Mouse (Mus musculus) thymus, postnatal 36 days (tissue): Measurements from ENCODE around the gene Slc44a5.
"Not testable (repeated sequence)": the region's sequence is repeated elsewhere in the genome, so short reads cannot be mapped to it uniquely, and the experiment has no call there.

Source experiments
- DNase-seq, 2 experiments: peaks; one replicate each; pipeline ENCODE4 v3.0.0; 2022; ENCODE audit warnings: mixed read lengths in 2 of 2

Slc44a5 gene

DNA sequence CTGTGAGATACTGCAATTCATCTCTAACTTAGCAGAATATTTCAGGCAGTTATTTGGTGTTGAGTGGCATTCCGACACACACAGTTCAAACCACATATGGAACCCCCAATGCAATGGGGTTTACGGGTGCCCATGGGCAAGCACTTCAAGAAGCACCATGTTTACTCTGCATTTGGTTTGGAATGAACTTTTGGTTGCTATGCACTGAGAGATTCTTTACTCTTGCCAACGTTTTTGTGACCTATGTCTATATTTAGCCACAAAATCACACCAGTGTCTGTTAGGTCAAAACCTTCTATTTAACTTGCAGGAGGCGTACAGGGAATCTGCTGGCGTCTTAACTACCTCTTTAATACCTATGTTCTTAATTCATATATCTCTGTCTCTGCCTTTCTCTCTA, 137.3 kb downstream of the Slc44a5 start:
- no peak for DNase-seq

DNA sequence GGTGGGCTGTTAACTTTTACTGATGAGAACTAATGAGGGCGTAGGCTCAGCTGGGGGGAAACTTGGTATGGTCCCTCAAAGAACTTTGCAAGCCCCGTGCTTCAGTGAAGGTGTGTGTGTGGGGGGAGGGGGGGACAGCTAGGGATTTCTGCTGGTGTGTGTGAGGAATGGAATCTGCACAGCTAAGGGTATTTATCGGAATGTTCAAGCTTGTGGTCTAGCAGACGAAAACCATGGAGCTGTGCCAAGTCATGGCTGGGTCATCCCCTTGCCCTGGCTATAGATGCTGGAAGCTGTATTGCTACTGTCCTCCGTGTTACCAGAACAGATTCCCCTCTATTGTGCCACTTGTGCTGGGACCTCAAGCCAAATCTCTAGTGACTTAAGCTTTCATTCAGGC, 138.0 kb downstream of the Slc44a5 start:
- DNase-seq = no peak

DNA sequence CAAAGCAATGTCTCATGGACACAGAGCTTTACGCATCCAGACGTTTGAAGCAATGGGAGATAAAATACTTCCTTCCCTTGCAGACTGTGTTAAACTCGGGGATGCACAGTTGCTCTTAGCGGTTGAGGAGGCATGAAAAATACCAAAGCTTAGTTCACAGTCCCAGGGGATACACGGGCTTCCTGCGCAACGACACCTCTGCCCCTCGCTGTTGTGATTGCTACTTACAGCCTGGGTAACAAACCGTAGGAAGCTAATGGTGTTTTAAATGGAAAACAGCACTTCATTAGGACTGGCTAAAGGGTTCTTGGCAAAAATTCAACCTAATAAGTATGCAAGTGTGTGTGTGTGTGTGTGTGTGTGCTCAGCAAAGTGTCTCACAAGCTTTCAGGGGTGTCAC, 141.8 kb downstream of the Slc44a5 start:
- no peak for DNase-seq

DNA sequence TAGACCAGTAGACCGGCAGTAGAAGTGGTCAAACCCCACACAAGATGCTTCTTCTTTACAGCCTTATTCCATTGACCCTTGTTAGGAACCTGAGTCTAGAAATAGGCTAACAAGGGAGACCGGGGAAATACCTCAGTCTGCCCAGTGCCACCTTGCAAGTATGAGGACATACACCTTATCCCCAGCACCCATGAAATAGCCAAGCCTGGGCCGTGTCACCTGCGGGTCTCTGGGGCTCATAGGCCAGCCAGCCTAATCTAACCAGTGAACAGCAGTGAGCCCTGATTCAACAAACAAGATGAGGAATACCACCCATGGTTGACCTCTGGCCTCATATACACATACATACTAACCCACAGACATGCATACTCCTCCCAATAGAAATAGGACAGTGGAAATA, 142.2 kb downstream of the Slc44a5 start:
- no peak for DNase-seq

DNA sequence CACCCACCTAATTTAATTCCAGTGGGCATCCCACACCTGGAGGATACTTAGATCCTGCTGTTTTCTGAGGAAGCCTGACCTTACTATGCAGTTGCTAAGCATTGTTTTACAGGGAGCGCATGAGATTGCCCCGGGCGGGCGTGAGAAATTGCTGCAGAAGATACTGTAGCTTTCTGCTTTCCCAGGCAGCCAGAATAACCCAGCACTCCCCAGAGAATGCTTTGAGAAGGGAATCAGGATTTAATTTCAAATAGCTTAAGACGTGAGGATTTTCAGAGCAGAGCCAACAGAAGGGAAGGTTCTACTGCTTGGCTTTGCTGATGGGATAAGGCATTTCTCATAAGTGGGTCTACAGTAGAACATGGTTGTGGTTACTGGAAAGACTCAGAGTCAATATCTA, 142.8 kb downstream of the Slc44a5 start:
- DNase-seq = no peak

DNA sequence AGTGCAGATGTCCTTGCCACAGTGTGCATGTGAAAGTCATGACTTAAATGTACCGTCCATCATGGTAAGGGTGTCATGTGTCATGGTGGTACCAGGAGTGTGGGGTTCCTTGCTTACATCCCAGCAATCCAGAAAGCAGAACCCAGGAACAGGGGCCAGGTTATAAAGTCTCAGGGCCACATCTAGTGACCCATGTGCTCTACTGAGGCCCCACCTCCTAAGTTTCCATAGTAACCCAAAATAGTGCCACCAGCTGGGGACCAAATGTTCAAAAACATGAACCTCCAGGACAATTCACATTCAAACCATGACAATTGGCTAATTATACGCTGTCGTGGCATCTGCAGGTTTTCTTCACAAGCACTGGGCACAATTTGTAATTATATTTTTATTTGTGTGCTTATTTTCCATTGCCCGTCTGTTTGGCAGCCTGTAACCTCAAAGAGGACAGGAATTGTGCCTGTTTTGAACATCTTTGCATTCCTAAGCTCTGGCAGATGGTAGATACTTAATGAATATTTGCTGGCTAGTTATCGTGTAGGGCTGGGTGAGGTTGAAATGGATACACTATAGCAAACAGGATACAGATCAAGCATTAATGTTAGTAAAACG, 145.9 kb downstream of the Slc44a5 start:
- DNase-seq = no peak

DNA sequence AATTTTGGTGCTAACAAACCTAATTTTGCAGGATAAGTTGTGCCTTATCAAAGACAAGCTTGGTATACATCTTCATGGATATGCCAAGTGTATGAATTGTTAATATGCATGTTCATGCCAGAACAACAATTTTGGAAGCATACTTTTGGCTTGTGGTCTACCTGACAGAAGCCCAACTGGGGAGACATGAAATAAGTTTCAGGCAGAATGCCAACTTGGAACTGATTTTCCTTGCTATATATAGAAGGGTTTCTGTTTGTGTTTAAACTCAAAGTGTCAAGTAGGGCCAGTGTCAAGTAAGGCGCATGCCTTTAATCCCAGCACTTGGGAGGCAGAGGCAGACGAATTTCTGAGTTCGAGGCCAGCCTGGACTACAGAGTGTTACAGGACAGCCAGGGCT, 149.3 kb downstream of the Slc44a5 start:
- DNase-seq = no peak

DNA sequence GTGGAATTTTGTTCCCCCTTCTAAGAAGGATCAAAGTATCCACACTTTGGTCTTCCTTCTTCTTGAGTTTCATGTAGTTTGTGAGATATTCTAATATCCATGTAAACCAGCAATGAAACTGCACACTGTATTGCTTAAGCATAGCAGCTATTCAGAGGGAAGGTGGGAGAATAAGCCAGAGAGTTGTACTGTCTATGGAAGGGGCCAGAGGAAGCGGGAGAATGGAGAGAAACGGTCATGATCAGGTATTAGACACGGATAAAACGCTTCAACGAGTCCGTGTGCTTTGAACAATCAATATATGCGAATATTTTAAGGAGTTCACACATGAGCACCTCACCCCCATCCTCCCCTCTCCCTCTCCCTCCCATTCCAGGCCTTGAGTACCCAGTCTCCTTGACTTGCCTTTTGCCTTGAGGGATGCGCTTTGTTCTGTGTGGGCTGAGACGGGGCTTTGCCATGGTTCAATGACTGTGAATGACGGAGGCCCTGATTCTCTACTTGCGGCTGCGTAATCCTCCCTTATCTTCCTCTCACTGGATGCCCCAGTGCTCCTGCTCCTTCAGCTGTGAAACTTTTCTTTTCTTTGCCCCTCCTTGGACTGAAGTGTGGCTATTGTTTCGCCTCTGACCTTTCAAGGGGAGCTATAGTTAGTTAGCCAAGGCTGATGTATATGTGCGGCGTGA, 151.8 kb downstream of the Slc44a5 start:
- DNase-seq = no peak

DNA sequence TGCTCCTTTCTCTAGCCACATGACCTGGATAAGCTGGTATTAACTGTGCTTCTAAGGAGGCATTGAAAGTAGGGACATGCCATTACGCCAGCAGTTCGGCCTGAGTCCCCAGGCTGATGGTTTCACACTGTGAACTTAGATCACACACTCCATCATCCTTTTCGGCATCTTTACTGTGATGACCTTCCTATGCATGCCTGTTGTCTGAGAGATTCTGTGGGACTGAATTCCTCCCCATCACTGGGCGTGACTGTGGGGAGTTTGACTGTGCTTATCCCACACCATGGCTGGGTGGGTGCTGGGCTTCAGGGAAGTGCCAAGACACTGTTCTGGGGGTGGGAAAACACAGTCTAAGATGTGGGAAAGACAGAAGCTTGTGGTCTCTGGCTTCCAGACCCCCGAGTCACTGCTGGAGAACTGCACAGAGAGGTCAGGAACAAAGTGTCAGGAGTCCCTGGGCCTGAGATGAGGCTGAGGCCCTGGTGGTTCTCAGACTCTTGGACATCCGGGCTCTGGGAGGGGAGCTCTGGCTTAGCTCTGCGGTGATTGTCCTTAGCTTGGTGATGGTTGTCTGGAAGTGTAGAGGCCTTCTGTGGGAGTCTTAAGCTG, 152.6 kb downstream of the Slc44a5 start:
- DNase-seq = no peak

DNA sequence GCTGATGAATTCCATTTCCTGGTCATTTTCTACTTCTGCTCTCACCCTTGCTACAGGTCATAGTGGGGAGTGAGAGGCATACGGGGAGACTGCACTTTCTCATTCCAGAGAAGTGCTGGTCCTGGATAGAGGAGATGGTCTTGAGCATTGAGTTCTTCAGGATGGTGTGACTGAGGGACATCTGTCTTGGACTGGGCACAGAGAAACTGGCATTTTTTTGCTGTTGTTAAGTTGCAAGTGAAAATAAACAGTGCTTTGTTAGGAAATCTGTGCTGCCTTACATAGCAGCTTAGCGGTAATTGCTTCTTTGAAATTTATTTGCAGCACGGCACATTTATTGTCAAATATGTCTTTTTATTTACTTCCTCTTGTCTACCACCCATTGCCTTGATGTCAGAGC, 154.0 kb downstream of the Slc44a5 start:
- no peak for DNase-seq

DNA sequence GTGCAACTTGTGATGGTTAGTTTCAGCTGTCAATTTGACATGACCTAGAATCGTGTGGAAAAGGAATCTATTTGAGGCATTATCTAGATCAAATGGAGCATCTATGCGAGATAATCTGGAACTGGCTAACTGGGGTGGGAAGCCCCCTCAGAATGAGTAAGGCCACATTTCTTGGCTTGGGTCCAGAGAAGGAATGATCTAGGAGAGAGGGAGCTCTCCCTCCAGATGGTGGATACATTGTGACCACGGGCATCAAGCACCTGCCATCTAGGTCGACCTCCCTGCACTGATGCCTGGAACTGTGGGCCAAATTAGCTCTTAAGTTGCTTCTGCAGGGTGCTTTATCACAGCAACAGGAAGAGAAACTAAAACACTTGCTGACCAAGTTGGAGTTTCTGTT, 155.8 kb downstream of the Slc44a5 start:
- no peak for DNase-seq

DNA sequence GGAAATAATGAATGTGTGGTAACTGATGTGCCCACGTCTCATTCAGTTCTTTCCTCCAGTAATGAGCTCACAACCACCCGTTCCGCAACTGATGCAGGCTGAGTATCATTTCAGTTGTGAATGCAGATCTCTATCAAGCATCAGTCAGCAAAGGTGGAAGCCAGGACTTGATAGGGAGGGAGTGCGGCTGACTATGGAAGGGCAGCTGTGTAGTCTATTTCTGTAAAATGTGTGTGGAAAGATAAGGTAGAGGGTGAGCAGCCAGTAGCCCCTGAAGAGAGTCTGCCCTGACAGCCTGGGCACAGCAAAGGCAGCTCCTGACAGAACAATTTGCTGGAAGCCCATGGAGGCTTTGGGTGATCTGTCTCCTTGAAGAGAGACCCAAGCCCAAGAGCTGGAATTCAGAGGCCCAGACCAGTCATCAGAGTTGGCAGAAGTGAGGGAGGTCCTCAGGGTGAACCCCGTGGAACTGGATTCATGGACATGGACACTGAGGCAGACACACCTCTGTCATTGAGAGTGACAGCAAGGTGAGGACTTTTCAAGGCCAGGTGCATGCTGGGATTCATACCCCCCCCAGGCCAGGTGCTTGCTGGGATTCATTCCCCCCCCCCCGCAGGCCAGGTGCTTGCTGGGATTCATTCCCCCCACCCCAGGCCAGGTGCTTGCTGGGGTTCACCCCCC, 157.3 kb downstream of the Slc44a5 start:
- no peak for DNase-seq

DNA sequence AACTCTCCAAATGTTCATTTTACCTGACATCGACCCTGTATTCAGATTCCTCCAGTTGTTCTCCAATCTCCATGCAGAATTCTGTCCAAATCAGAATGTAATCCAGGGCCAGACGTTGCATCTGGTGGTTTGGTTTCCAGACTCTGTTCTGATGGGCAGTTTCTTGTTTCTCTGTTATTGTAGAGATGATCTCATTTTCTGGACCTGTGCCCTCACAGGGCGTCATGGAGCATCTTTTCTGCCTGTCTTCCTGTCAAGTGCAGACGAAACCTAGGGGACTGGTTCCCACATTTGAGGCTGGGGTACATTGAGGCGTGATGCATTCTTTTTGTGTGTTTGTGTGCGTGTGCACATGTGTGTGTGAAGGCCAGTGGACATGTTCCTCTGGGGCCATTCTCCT, 160.8 kb downstream of the Slc44a5 start:
- no peak for DNase-seq

DNA sequence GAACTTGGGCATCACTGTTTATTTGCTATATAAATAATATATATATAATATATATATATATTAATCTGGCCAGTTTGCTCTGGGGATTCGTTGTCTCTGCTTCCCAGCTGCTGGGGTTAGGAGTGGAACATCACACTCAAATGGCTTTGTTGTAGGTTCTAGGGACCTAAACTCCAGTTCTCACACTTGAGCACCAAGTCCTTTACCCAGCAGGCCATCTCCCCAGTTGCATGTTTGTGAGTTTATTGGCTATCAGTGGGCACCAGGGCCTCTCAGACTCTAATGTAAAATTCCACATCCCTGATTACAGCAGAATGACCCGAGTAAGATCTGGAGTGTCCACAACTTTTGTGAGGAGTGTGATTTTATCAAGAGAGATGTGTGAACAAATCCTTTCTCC, 161.5 kb downstream of the Slc44a5 start:
- DNase-seq = no peak

DNA sequence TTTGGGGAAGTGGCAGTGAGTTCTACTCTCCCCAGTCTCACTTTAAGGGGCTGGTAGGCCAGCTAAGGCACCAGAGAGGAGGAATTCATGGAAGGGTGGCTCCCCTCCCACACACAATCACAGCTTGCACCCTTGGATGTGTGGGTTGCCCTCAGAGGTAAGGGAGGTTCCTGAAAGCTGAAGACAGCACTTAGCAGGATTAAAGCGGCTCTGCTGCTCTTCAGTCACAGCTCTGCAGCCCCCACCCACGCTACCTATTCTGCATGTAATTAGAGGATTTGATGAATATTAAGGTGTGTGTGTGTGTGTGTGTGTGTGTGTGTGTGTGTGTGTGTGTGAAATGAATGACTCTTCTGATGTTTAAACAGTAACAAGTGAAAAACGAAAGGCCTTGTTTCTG, 163.3 kb downstream of the Slc44a5 start:
- DNase-seq = no peak

DNA sequence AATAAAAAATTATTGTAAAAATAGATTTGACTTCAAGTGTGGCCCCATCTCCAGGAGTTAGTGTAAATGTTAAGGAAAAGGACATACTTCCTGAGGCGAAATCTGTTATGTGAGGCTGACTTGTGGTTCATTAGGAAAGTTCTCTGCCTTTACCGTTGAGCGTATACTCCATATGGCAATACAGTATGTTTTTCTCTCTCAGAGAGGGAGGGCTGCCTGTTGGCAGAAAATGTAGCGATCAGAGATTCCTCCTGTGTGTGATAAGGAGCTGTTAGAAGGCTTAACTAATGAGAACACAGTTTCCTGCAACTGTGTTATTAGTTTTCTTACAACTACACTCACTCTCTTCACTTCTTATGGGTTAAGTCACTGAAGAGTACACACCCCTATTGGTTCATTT, 168.1 kb downstream of the Slc44a5 start:
- no peak for DNase-seq

DNA sequence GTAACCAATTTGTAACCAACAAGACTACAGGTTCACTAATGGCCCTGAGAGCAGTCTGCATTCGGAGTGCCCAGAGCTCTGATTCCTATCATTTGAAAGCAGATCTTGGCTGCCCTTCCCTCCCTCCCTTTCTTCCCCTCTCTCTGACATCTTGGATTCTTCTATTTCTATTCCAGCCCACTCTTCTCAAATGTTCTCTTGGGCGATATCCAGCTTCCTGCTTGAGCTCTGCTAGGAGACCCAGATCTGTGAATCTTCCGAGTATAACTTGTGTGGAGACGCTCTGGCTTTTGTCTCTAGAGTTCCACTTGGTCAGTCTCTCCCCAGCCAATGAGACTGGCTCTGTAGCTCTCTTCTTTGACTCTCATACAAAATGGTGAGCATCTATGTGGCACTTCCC, 169.4 kb downstream of the Slc44a5 start:
- DNase-seq = no peak

DNA sequence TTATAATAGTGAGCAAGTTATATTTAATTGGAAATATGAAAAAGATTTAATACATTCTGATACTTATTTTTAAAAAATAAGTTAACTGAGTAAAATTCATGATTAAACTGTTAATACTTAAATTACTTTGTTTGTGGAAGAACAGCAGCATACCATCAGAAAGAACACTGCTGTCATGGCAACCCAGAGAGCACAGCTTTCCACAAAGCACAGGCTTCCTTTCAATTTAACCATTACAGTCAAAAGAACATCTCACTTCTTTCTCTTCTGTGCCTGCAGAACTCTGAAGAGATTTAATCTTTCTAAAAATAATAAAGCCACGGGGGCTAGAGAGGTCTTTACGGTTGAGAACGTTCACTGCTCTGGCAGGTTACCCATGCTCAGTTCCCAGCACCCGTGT, 172.5 kb downstream of the Slc44a5 start:
- no peak for DNase-seq

DNA sequence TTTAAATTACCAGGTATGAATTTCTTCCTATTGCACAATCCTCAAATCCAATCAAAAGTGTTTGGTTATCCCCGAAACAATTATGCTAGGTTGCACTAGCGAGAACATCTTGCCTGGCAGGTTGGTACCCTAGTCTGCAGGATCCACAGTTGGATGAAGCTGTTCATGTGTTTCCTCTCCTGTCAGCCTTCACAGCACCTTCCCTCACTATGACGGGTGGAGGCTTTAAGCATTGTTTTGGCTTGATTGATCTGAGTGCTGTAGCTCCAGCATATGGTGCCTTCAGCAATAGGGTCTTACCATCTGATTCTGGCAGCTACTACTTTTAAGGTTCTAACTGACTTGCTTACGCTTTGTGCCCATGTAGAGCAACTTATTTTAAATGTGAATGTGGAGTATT, 176.5 kb downstream of the Slc44a5 start:
- no peak for DNase-seq

DNA sequence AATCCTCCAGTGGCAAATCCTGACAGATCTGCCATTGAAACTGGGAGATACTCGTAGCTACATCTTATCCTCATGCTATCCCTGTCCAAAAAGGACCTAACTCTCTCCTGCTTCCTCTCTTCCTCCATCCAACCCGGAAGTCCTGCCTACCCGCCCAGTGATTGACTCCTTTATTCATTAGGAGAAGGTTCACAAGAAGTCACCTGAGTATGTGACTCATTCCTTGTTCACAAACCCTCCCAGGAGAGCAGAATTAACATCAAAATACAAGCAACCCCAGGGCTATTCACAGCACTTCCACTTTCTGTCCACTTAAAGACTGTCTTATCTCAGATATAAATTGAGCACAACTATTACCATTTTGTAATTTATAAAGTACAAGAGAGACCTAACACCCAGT, 180.3 kb downstream of the Slc44a5 start:
- not testable (repeated sequence) for DNase-seq

DNA sequence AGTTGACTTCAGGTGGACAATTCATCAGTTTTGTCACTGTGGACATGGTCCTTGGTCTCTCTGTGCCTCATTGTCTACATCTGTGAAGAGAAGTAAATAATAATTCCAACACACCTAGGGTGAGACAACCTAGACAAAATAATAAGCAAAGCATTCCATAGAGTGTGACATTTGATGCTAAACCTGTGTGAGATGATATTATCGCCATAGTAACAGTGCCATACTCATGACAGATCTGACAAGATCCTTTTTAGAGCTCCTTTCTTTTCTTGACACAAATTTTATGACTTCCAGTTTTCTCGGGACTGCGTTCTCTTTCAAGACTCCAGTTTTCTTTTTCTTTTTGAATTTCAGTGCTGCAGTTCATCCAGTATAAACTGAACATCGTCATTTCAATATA, 192.6 kb downstream of the Slc44a5 start:
- no peak for DNase-seq

DNA sequence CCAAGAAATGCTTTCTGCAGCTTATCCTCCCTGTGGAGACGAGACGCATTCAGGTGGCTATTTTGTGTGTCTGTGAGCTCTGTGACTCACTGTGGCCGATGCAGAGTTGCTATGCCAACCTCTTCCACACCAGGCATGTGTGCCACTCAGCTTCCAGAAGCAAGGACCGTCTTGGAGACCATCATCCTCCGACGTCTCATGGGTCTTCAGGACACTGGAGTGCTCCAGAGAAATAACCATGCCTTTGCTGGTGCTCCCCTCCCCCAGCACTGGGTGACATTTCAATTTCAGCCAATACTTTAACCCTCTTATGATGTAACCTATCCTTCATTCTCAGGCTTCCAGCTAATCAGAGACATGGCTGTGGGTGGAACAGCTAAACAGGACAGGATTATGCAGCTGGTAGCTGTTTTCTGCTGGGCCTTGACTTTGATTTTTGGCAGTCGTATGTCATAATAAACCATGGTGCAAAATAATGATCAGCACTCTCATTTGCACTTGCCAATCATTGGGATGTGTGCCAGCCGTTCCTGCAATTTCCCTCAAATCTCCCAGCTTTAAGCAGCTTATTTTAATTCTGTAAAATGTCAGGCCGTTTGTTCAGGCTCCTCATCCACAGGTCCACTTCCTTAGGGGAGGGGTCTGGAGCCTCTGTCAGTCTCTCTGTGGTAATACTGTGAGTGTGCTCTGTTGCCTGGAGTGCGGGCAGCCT, 198.8 kb downstream of the Slc44a5 start:
- no peak for DNase-seq

DNA sequence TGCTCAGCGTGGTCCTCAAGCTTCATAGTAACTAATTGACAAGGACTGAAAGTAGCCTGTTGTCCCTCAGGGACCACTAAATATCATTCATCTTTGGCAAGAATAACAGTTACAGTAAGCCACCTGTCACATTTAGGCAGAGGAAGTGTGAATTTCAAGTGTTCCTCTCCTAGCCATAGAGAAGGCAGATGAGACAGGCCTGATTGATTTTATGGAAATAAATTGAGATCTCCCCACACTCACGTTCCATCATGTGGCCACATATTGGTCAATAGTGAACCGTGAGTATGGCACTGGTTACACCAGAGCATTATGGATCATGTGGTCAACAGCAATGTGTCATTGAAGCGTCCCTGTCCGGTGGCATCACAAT, 199.3 kb downstream of the Slc44a5 start:
- no peak for DNase-seq

DNA sequence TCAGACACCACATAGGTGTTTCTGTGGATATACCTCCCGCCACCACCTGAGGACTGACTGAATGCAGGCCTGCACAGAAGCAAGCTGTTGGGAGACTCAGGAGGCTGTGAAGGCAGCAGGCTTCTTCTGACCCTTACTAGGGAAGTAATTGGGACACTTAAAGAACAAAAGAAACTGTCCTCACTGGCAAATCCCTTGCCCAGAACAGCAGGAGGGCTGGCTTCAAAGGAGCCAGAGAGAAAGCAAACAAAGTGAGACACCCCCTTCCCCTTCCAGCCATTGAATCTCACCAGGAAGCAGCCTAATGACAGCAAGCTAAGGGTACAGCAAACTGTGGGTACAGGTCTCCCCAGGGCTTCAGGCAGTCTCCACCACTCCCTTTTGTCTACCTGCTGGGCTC, 200.3 kb downstream of the Slc44a5 start:
- no peak for DNase-seq
